Mouse (Mus musculus): ENCODE measurements around the gene Ecel1. TPM values are rescaled to one million over a fixed set of nuclear protein-coding genes. Genes with fewer than 3 reads are reported as not detected.

Gene Ecel1
- polyA plus RNA-seq (2014; fragmentation: Nextera tagmentation; extraction: Ambion mirVana), result 0.17 and 0.28 TPM in 2 replicates

DNA sequence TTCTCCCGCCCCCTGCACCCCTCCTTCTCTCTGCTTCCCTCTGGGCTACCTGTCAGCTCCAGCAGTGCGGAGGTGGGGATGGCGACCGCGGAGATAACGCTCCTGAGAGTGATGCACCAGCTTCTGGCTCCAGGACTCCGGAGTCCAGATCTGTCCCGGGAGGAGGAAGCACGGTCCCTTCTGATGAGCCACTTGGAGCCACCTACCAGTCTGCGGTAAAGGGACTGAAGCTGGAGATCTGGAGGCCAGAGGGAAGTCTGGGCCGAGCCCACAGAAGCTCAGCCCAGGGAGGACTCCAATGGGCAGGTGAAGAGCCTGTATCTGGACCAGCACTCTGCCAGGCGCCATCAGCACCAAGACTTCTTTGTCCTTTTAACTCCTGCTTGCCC, at the start of gene Ecel1:
Ecel1 (minus strand) TSS at position 323 of the 389 bp plus-strand sequence.
- peak; percentile 35 for DNase-seq (ENCODE audit: low spot score)
- H3K4me3 ChIP-seq (ENCODE audit: low read depth, low read length), result peak within 1 kb of the TSS; percentile 29

DNA sequence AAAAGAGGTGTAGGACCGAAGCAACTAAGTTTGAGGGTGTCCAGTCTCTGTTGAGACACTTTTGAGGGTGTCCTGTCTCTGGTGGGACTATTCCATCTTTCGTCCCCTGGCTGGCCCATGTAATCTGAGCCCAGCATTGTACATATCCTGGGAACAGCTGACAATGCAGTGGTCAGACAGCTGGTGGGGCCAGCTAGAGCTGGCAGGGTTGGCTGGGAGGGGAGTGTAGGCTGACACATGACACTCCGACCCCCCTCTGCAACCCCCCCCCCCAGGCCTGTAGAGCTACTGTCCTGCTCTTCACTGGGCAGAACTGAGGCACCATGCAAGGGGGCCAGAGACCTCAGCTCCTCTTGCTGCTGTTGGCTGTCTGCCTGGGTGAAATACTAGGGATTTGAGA, 49.2 kb upstream of the Ecel1 start:
- Histone ChIP-seq H3K27me3 (ENCODE audit: control insufficient read depth, insufficient read depth, low read length) (peaks cover 3% of the 10 kb centered on the region; the same call in 1 of the 2 replicates), H3K4me2 (ENCODE audit: low read depth, severe bottlenecking) (no peak overlapping the region), H3K27ac (replicated peaks; ENCODE audit: low read depth, low read length) (no peak overlapping the region), H3K4me3 (ENCODE audit: low read depth, low read length) (no peak overlapping the region), H3K36me3 (ENCODE audit: control insufficient read depth, insufficient read depth, low read length) (no peaks in the 10 kb centered on the region), H3K9me3 (ENCODE audit: control insufficient read depth, low read length) (no peaks in the 10 kb centered on the region), H3K4me1 (ENCODE audit: control insufficient read depth, insufficient read depth, low read length) (0 out of 2 replicates have a peak, but pooled peaks cover 4% of the 10 kb centered on the region), H3K9ac (ENCODE audit: low read length) (no peak overlapping the region)
- DNase-seq (ENCODE audit: low spot score) (no peak), ATAC-seq (ENCODE audit: insufficient number of reproducible peaks, low FRiP score, low TSS enrichment, low read depth) (peak; percentile 53)
- 26% methylated on average over 3 of the region's 3 CpGs for WGBS

More for the DNA sequence above, at the start of gene Ecel1:
- no peaks in the 10 kb centered on the region for H3K36me3 ChIP-seq (ENCODE audit: control insufficient read depth, insufficient read depth, low read length)
- H3K27me3 ChIP-seq (ENCODE audit: control insufficient read depth, insufficient read depth, low read length), result peaks cover 81% of the 10 kb centered on the region
- no peak for ATAC-seq (ENCODE audit: insufficient number of reproducible peaks, low FRiP score, low TSS enrichment, low read depth)
- no peaks in the 10 kb centered on the region for H3K9me3 ChIP-seq (ENCODE audit: control insufficient read depth, low read length)
- H3K4me2 ChIP-seq (ENCODE audit: low read depth, severe bottlenecking), result peak within 1 kb of the TSS; percentile 60
- H3K9ac ChIP-seq (ENCODE audit: low read length), result 0 out of 2 replicates have a peak within 1 kb of the TSS, but pooled peaks have one; percentile 4
- 2% methylated on average over 11 of the region's 12 CpGs for WGBS
- peaks cover 8% of the 10 kb centered on the region; the same call in 1 of the 2 replicates for H3K4me1 ChIP-seq (ENCODE audit: control insufficient read depth, insufficient read depth, low read length)
- H3K27ac ChIP-seq (replicated peaks; ENCODE audit: low read depth, low read length), result no peak within 1 kb of the TSS

DNA sequence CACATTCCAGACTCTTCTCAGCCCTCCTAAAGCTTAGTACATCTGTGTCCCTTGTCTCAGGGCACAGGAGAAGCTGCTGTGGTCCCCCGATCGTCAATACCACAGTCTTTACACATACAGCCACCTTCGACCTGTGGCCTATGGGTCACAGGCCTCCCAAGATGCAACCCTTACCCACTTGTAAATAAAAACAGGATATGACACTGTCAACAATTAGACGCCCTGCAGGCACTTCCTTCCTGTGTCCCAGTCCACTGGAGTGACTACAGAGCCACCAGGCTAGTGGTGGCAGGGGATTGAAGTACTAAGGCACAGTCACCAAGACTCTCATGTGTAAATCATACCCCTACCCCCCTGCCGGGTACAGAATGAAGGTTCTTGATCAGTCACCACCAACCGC, 48.7 kb upstream of the Ecel1 start:
- H3K4me1 ChIP-seq (ENCODE audit: control insufficient read depth, insufficient read depth, low read length), result 0 out of 2 replicates have a peak, but pooled peaks cover 4% of the 10 kb centered on the region
- H3K27ac ChIP-seq (replicated peaks; ENCODE audit: low read depth, low read length), result no peak overlapping the region
- no peak overlapping the region for H3K4me2 ChIP-seq (ENCODE audit: low read depth, severe bottlenecking)
- DNase-seq (ENCODE audit: low spot score) (no peak), ATAC-seq (ENCODE audit: insufficient number of reproducible peaks, low FRiP score, low TSS enrichment, low read depth) (no peak)
- no peak overlapping the region for H3K9ac ChIP-seq (ENCODE audit: low read length)
- peaks cover 3% of the 10 kb centered on the region; the same call in 1 of the 2 replicates for H3K27me3 ChIP-seq (ENCODE audit: control insufficient read depth, insufficient read depth, low read length)
- no peak overlapping the region for H3K4me3 ChIP-seq (ENCODE audit: low read depth, low read length)
- H3K9me3 ChIP-seq (ENCODE audit: control insufficient read depth, low read length), result no peaks in the 10 kb centered on the region
- WGBS, result 53% methylated on average over 6 of the region's 6 CpGs
- no peaks in the 10 kb centered on the region for H3K36me3 ChIP-seq (ENCODE audit: control insufficient read depth, insufficient read depth, low read length)

GRCm38 (mm10) chr1:87204465-87204864, 48.1 kb upstream of the Ecel1 start, which contains the start of gene Chrng:
TSS of gene Chrng (plus strand) at chr1:87204657.
- Histone ChIP-seq H3K27ac (replicated peaks; ENCODE audit: low read depth, low read length) (no peak within 1 kb of the TSS), H3K9ac (ENCODE audit: low read length) (no peak within 1 kb of the TSS), H3K27me3 (ENCODE audit: control insufficient read depth, insufficient read depth, low read length) (peaks cover 3% of the 10 kb centered on the region; the same call in 1 of the 2 replicates), H3K9me3 (ENCODE audit: control insufficient read depth, low read length) (no peaks in the 10 kb centered on the region), H3K36me3 (ENCODE audit: control insufficient read depth, insufficient read depth, low read length) (no peaks in the 10 kb centered on the region), H3K4me3 (ENCODE audit: low read depth, low read length) (no peak within 1 kb of the TSS), H3K4me2 (ENCODE audit: low read depth, severe bottlenecking) (no peak within 1 kb of the TSS), H3K4me1 (ENCODE audit: control insufficient read depth, insufficient read depth, low read length) (0 out of 2 replicates have a peak, but pooled peaks cover 4% of the 10 kb centered on the region)
- WGBS, result 85% methylated on average over 7 of the region's 7 CpGs
- ATAC-seq (ENCODE audit: insufficient number of reproducible peaks, low FRiP score, low TSS enrichment, low read depth), result no peak
- DNase-seq (ENCODE audit: low spot score), result no peak

DNA sequence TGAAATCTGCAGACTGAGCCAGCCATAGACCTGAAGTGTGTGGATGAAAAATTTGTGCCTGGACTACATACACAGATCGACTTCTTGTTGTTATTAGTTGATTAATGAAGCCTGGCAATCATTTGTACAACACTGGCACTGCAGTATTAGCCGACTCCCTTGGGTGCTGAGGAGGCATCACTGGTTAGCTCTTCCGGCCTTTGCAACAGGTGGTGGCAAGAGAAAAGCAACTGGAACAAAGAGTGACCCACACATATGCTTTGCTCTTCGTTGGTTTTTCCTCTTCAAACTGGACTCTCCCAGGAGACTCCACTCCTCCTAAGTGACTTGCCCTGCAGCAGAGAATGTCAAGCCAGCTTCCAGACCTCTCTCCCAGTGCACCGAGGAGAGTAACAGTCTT, 47.5 kb upstream of the Ecel1 start:
- Histone ChIP-seq H3K4me1 (ENCODE audit: control insufficient read depth, insufficient read depth, low read length) (0 out of 2 replicates have a peak, but pooled peaks cover 4% of the 10 kb centered on the region), H3K4me2 (ENCODE audit: low read depth, severe bottlenecking) (no peak overlapping the region), H3K4me3 (ENCODE audit: low read depth, low read length) (no peak overlapping the region), H3K9me3 (ENCODE audit: control insufficient read depth, low read length) (no peaks in the 10 kb centered on the region), H3K27ac (replicated peaks; ENCODE audit: low read depth, low read length) (no peak overlapping the region), H3K27me3 (ENCODE audit: control insufficient read depth, insufficient read depth, low read length) (peaks cover 3% of the 10 kb centered on the region; the same call in 1 of the 2 replicates), H3K36me3 (ENCODE audit: control insufficient read depth, insufficient read depth, low read length) (no peaks in the 10 kb centered on the region), H3K9ac (ENCODE audit: low read length) (no peak overlapping the region)
- ATAC-seq (ENCODE audit: insufficient number of reproducible peaks, low FRiP score, low TSS enrichment, low read depth) (no peak), DNase-seq (ENCODE audit: low spot score) (no peak)
- 84% methylated on average over 5 of the region's 5 CpGs for WGBS

DNA sequence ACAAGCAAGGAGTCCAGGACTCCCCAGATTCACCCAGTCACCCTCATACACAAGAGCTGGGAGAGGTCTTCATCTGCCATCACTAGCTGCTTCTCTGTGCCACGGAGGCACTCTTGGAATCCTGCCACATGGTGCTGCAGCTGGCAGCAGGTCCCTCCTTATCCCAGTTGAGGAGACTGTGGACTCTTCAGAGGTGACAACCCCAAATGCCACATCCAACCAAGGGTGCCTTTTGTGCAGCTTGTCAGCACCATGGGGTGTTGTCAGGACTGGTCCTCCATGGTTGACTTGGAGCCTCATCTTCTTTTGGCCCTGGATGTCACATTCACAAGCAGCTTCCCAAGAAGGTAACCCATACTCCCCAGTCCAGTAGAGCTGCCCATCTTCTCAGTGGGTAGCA, 45.5 kb upstream of the Ecel1 start:
- Histone ChIP-seq H3K4me3 (ENCODE audit: low read depth, low read length) (no peak overlapping the region), H3K27me3 (ENCODE audit: control insufficient read depth, insufficient read depth, low read length) (peaks cover 3% of the 10 kb centered on the region; the same call in 1 of the 2 replicates), H3K9ac (ENCODE audit: low read length) (no peak overlapping the region), H3K9me3 (ENCODE audit: control insufficient read depth, low read length) (no peaks in the 10 kb centered on the region), H3K27ac (replicated peaks; ENCODE audit: low read depth, low read length) (no peak overlapping the region), H3K36me3 (ENCODE audit: control insufficient read depth, insufficient read depth, low read length) (no peaks in the 10 kb centered on the region), H3K4me2 (ENCODE audit: low read depth, severe bottlenecking) (no peak overlapping the region), H3K4me1 (ENCODE audit: control insufficient read depth, insufficient read depth, low read length) (0 out of 2 replicates have a peak, but pooled peaks cover 4% of the 10 kb centered on the region)
- WGBS, result 48% methylated on average over 1 of the region's 1 CpGs
- DNase-seq (ENCODE audit: low spot score) (no peak), ATAC-seq (ENCODE audit: insufficient number of reproducible peaks, low FRiP score, low TSS enrichment, low read depth) (no peak)

DNA sequence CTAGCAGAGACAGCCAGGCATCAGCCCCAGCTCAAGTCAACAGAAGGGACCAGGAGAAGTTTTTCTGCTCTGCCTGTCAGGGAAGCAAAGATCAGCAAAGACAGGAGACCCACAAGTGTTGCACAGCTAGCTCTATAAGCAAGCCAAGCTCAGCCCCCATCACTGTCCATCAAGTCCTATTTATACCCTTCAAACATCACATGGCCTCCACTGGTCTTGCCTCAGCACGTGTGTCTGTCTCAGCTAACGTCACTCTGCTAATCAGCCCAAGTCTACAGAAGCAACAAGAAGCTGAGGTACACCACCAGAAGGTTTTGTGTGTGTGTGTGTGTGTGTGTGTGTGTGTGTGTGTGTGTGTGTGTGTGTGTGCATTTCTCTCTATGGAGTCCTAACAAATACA, 44.5 kb upstream of the Ecel1 start:
- no peak overlapping the region for H3K9ac ChIP-seq (ENCODE audit: low read length)
- H3K27ac ChIP-seq (replicated peaks; ENCODE audit: low read depth, low read length), result no peak overlapping the region
- 57% methylated on average over 2 of the region's 2 CpGs for WGBS
- H3K4me2 ChIP-seq (ENCODE audit: low read depth, severe bottlenecking), result no peak overlapping the region
- no peak overlapping the region for H3K4me3 ChIP-seq (ENCODE audit: low read depth, low read length)
- H3K9me3 ChIP-seq (ENCODE audit: control insufficient read depth, low read length), result no peaks in the 10 kb centered on the region
- ATAC-seq (ENCODE audit: insufficient number of reproducible peaks, low FRiP score, low TSS enrichment, low read depth), result no peak
- no peaks in the 10 kb centered on the region for H3K36me3 ChIP-seq (ENCODE audit: control insufficient read depth, insufficient read depth, low read length)
- no peaks in the 10 kb centered on the region for H3K27me3 ChIP-seq (ENCODE audit: control insufficient read depth, insufficient read depth, low read length)
- 0 out of 2 replicates have a peak, but pooled peaks cover 1% of the 10 kb centered on the region for H3K4me1 ChIP-seq (ENCODE audit: control insufficient read depth, insufficient read depth, low read length)
- no peak for DNase-seq (ENCODE audit: low spot score)

DNA sequence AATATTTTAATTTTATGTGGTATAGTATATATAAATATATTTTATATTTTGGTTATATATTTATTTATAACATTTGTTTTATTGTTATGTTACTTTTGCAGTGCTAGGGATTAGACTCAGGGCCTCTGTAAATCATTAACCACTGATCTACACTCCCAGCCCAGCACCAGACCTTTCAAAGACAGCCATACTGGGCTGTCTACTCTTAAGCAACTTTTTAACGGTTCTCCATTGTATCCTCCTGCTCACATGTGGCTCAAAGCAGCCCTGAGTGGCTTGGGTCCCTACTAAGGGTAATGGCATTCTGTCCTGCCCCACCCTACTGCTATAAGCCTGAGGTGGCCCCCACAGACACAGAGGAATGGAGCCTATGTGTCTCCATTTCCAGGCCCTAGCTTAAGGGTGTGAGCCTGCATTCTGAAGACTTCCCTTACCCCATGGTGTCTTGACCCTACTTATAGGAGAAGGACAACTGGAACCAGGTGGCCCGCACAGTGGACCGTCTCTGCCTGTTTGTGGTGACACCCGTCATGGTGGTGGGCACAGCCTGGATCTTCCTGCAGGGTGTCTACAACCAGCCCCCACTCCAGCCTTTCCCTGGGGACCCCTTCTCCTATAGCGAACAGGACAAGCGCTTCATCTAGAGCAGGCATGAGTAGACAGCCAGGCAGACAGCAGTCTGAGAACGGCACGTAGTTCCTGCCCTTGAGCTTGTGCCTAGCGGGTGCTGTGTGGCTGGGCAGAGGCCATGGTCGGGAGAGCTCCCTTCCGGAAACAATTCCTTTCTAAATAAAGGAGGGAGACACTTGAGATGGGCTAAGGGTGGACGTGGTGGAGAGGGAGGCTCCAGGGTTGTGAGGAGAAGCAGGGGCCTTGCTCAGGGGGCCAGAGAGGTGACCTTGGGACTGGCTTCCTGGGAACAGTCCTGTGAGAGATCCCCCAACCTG, 42.1 kb upstream of the Ecel1 start:
- H3K4me1 ChIP-seq (ENCODE audit: control insufficient read depth, insufficient read depth, low read length), result no peaks in the 10 kb centered on the region
- no peak overlapping the region for H3K9ac ChIP-seq (ENCODE audit: low read length)
- no peak overlapping the region for H3K27ac ChIP-seq (replicated peaks; ENCODE audit: low read depth, low read length)
- WGBS, result 83% methylated on average over 12 of the region's 12 CpGs
- no peaks in the 10 kb centered on the region for H3K36me3 ChIP-seq (ENCODE audit: control insufficient read depth, insufficient read depth, low read length)
- no peaks in the 10 kb centered on the region for H3K9me3 ChIP-seq (ENCODE audit: control insufficient read depth, low read length)
- DNase-seq (ENCODE audit: low spot score), result no peak
- ATAC-seq (ENCODE audit: insufficient number of reproducible peaks, low FRiP score, low TSS enrichment, low read depth), result no peak
- H3K4me3 ChIP-seq (ENCODE audit: low read depth, low read length), result no peak overlapping the region
- H3K4me2 ChIP-seq (ENCODE audit: low read depth, severe bottlenecking), result no peak overlapping the region
- H3K27me3 ChIP-seq (ENCODE audit: control insufficient read depth, insufficient read depth, low read length), result no peaks in the 10 kb centered on the region
